Mouse (Mus musculus): ENCODE measurements around the gene Stat1. TPM values are rescaled to one million over a fixed set of nuclear protein-coding genes. Genes with fewer than 3 reads are reported as not detected.

The Stat1 gene
- total and polyA plus RNA-seq, 3 experiments, result 10.2 to 77.0 (median 66.1) TPM

DNA sequence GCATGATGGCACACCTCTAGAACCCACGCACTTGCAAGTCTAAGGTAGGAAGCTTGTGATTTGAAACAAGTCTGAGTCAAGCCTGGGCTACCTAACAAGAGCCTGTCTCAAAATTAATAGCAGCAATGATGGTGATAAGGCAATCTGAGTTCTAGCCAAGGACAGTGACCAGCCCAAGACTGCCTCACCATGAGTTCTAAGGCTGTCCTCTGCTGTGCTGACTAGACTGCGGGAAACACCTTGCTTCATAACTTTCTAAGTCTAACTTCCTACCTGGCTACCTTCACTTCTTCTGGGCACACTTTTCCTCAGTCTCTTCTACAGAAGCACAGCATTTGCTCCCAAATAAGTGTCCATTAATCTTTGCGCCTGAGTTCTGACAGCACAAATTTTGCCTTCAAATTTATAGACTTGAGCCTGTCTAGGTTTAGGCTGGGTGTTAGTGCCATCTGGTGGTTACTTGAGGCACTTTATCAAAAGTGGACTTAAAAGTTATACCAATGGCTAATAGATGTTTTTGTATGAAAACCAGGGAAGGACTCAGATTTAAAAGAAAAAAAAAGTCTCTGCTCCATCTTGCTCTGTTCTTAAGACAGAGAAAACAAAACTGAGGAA lies 20.5 kb upstream of the Stat1 start:
- no peak overlapping the region for H3K4me3 ChIP-seq (ENCODE audit: low read depth, low read length)
- ATAC-seq (ENCODE audit: extremely low read depth, insufficient number of reproducible peaks, low FRiP score, poor library complexity, severe bottlenecking) (peak; percentile 48; the same call in 1 of the 2 replicates), DNase-seq (ENCODE audit: low spot score) (no peak)
- TF ChIP-seq CTCF (IDR thresholded peaks at IDR 0.05; ENCODE audit: low read depth, low read length), result peak; percentile 57
- TF ChIP-seq POLR2AphosphoS5 (IDR thresholded peaks at IDR 0.05; ENCODE audit: insufficient replicate concordance, low read depth, low read length), result no peak
- peaks cover 11% of the 10 kb centered on the region for H3K4me1 ChIP-seq (ENCODE audit: insufficient read depth, low read depth, low read length)
- H3K27me3 ChIP-seq (ENCODE audit: insufficient read depth, low read length), result peaks cover 15% of the 10 kb centered on the region
- no peaks in the 10 kb centered on the region for H3K36me3 ChIP-seq (replicated peaks)
- no peaks in the 10 kb centered on the region for H3K9me3 ChIP-seq (replicated peaks)

DNA sequence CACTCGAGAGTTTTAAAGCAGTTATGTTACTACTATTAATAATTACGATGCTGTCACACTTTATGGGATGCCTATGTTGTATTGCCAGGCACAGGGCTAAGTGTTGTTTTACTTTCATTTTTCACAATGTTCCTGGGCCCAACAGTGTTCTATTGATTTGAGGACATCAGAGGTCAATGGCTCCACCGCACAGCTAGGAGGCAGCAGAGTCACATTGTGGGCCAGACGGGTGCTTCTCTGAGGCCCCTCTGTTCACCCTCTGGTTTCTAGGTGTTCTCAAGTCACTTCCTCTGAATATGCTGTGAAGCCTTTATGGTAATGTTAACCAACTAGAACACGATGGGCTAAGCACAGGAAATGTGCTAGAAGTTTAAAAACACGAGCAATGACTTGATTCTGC lies 18.7 kb upstream of the Stat1 start:
- Histone ChIP-seq H3K4me1 (ENCODE audit: insufficient read depth, low read depth, low read length) (peaks cover 11% of the 10 kb centered on the region), H3K4me3 (ENCODE audit: low read depth, low read length) (no peak overlapping the region; the same call in 1 of the 2 replicates), H3K9me3 (replicated peaks) (no peaks in the 10 kb centered on the region), H3K36me3 (replicated peaks) (no peaks in the 10 kb centered on the region), H3K27me3 (ENCODE audit: insufficient read depth, low read length) (peaks cover 18% of the 10 kb centered on the region)
- TF ChIP-seq TAL1 (conservative IDR thresholded peaks at IDR 0.05; ENCODE audit: low read depth, low read length) (no peak), GATA2 (IDR thresholded peaks at IDR 0.05; ENCODE audit: borderline replicate concordance, low read depth, low read length) (no peak), GATA1 (IDR thresholded peaks at IDR 0.05; ENCODE audit: borderline replicate concordance, low read length) (no peak), CTCF (IDR thresholded peaks at IDR 0.05; ENCODE audit: low read depth, low read length) (no peak), POLR2AphosphoS5 (IDR thresholded peaks at IDR 0.05; ENCODE audit: insufficient replicate concordance, low read depth, low read length) (no peak)
- DNase-seq (ENCODE audit: low spot score), result peak; percentile 27
- ATAC-seq (ENCODE audit: extremely low read depth, insufficient number of reproducible peaks, low FRiP score, poor library complexity, severe bottlenecking), result peak; percentile 60

GRCm38 (mm10) chr1:52102795-52103194 lies 16.4 kb upstream of the Stat1 start:
- no peaks in the 10 kb centered on the region for H3K36me3 ChIP-seq (replicated peaks)
- TF ChIP-seq GATA1 (IDR thresholded peaks at IDR 0.05; ENCODE audit: borderline replicate concordance, low read length), result no peak
- TF ChIP-seq TAL1 (conservative IDR thresholded peaks at IDR 0.05; ENCODE audit: low read depth, low read length), result no peak
- no peak for TF ChIP-seq POLR2AphosphoS5 (IDR thresholded peaks at IDR 0.05; ENCODE audit: insufficient replicate concordance, low read depth, low read length)
- no peak for TF ChIP-seq CTCF (IDR thresholded peaks at IDR 0.05; ENCODE audit: low read depth, low read length)
- no peak for TF ChIP-seq GATA2 (IDR thresholded peaks at IDR 0.05; ENCODE audit: borderline replicate concordance, low read depth, low read length)
- ATAC-seq (ENCODE audit: extremely low read depth, insufficient number of reproducible peaks, low FRiP score, poor library complexity, severe bottlenecking), result no peak

DNA sequence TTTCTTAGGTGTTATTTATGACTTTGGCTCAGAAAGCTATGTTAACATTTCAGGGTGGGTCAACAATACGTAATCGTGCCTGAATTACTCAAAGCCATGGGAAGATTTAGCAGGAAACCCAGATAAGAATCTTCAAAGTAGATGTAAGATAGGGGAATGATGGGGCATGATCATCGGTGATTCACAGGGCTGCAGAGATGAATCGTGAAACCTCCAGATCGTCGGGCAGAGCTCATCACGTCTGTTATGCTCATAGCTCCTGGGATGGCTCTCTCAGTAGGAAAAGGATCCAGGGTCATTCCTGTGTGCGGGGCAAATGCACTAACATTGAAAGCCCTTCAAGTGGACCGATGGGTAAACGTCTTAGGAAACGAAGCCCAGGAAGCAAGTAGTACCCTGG lies 12.0 kb upstream of the Stat1 start:
- DNase-seq (ENCODE audit: low spot score) (no peak), ATAC-seq (ENCODE audit: extremely low read depth, insufficient number of reproducible peaks, low FRiP score, poor library complexity, severe bottlenecking) (no peak)
- Histone ChIP-seq H3K9me3 (replicated peaks) (no peaks in the 10 kb centered on the region), H3K36me3 (replicated peaks) (no peaks in the 10 kb centered on the region), H3K4me1 (ENCODE audit: insufficient read depth, low read depth, low read length) (peaks cover 4% of the 10 kb centered on the region), H3K27me3 (ENCODE audit: insufficient read depth, low read length) (peaks cover 15% of the 10 kb centered on the region), H3K4me3 (ENCODE audit: low read depth, low read length) (no peak overlapping the region)
- TF ChIP-seq TAL1 (conservative IDR thresholded peaks at IDR 0.05; ENCODE audit: low read depth, low read length) (no peak), POLR2AphosphoS5 (IDR thresholded peaks at IDR 0.05; ENCODE audit: insufficient replicate concordance, low read depth, low read length) (no peak), GATA2 (IDR thresholded peaks at IDR 0.05; ENCODE audit: borderline replicate concordance, low read depth, low read length) (no peak), CTCF (IDR thresholded peaks at IDR 0.05; ENCODE audit: low read depth, low read length) (no peak), GATA1 (IDR thresholded peaks at IDR 0.05; ENCODE audit: borderline replicate concordance, low read length) (no peak)

More at GRCm38 (mm10) chr1:52102795-52103194, 16.4 kb upstream of the Stat1 start:
- H3K4me3 ChIP-seq (ENCODE audit: low read depth, low read length), result no peak overlapping the region
- H3K4me1 ChIP-seq (ENCODE audit: insufficient read depth, low read depth, low read length), result peaks cover 11% of the 10 kb centered on the region
- peaks cover 19% of the 10 kb centered on the region for H3K27me3 ChIP-seq (ENCODE audit: insufficient read depth, low read length)
- no peak for DNase-seq (ENCODE audit: low spot score)
- no peaks in the 10 kb centered on the region for H3K9me3 ChIP-seq (replicated peaks)

DNA sequence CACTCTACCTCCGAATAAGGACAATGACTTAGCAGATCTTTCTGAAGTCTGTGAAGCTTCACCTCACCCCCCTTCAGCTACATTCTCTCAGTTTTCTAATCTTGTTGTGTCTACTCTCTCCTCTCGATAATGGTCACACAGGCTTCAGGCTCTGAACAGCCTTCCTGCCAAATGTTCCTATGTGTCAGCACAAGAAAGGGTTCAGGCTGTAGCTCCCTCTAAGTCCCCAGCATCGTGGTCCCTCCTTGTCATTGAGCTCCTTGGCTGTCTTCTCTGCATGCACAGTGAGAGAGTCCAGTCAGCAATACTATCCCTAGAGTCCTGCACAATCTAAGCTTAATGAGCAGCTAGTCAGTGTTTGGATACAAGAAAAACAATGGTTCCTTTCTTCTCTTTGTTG lies 8.0 kb upstream of the Stat1 start:
- Histone ChIP-seq H3K36me3 (replicated peaks) (no peaks in the 10 kb centered on the region), H3K4me3 (ENCODE audit: low read depth, low read length) (no peak overlapping the region), H3K9me3 (replicated peaks) (no peaks in the 10 kb centered on the region), H3K27me3 (ENCODE audit: insufficient read depth, low read length) (peaks cover 2% of the 10 kb centered on the region), H3K4me1 (ENCODE audit: insufficient read depth, low read depth, low read length) (peaks cover 17% of the 10 kb centered on the region)
- ATAC-seq (ENCODE audit: extremely low read depth, insufficient number of reproducible peaks, low FRiP score, poor library complexity, severe bottlenecking) (no peak), DNase-seq (ENCODE audit: low spot score) (no peak)
- TF ChIP-seq GATA2 (IDR thresholded peaks at IDR 0.05; ENCODE audit: borderline replicate concordance, low read depth, low read length), result no peak
- no peak for TF ChIP-seq POLR2AphosphoS5 (IDR thresholded peaks at IDR 0.05; ENCODE audit: insufficient replicate concordance, low read depth, low read length)
- no peak for TF ChIP-seq TAL1 (conservative IDR thresholded peaks at IDR 0.05; ENCODE audit: low read depth, low read length)
- TF ChIP-seq CTCF (IDR thresholded peaks at IDR 0.05; ENCODE audit: low read depth, low read length), result no peak
- TF ChIP-seq GATA1 (IDR thresholded peaks at IDR 0.05; ENCODE audit: borderline replicate concordance, low read length), result no peak

DNA sequence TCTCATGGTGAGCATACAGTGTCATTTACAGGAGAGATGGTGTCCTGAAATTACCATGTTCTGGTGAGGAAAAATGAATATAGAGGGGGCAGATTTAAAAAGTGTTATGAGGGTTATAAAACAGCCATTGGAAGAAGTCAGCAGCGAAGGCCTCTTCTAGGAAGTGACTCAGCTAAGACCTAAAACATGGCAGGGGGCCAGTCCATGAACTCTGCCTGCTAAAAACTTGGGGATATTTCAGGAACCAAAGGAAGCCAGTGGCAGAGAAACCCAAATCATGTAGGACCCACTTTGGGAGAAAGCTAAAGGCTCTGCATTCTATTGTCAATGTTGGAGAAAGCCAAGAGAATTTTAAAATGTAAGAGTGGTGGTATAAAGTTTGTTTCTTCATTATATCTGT lies 6.9 kb upstream of the Stat1 start:
- Histone ChIP-seq H3K36me3 (replicated peaks) (no peaks in the 10 kb centered on the region), H3K9me3 (replicated peaks) (no peaks in the 10 kb centered on the region), H3K4me1 (ENCODE audit: insufficient read depth, low read depth, low read length) (peaks cover 17% of the 10 kb centered on the region), H3K4me3 (ENCODE audit: low read depth, low read length) (no peak overlapping the region), H3K27me3 (ENCODE audit: insufficient read depth, low read length) (peaks cover 2% of the 10 kb centered on the region)
- DNase-seq (ENCODE audit: low spot score) (no peak), ATAC-seq (ENCODE audit: extremely low read depth, insufficient number of reproducible peaks, low FRiP score, poor library complexity, severe bottlenecking) (no peak)
- TF ChIP-seq GATA1 (IDR thresholded peaks at IDR 0.05; ENCODE audit: borderline replicate concordance, low read length), result no peak
- no peak for TF ChIP-seq POLR2AphosphoS5 (IDR thresholded peaks at IDR 0.05; ENCODE audit: insufficient replicate concordance, low read depth, low read length)
- TF ChIP-seq GATA2 (IDR thresholded peaks at IDR 0.05; ENCODE audit: borderline replicate concordance, low read depth, low read length), result no peak
- TF ChIP-seq CTCF (IDR thresholded peaks at IDR 0.05; ENCODE audit: low read depth, low read length), result no peak
- TF ChIP-seq TAL1 (conservative IDR thresholded peaks at IDR 0.05; ENCODE audit: low read depth, low read length), result no peak

Measured in G1E (cell line).